Mouse (Mus musculus) kidney, postnatal 4 days (tissue): ENCODE data around the gene Rabgap1l.

Experiments
- DNase-seq, 2 experiments: peaks; one replicate each; pipeline ENCODE4 v3.0.0; 2021; ENCODE audit warnings: mixed read lengths in 2 of 2

The Rabgap1l gene

DNA sequence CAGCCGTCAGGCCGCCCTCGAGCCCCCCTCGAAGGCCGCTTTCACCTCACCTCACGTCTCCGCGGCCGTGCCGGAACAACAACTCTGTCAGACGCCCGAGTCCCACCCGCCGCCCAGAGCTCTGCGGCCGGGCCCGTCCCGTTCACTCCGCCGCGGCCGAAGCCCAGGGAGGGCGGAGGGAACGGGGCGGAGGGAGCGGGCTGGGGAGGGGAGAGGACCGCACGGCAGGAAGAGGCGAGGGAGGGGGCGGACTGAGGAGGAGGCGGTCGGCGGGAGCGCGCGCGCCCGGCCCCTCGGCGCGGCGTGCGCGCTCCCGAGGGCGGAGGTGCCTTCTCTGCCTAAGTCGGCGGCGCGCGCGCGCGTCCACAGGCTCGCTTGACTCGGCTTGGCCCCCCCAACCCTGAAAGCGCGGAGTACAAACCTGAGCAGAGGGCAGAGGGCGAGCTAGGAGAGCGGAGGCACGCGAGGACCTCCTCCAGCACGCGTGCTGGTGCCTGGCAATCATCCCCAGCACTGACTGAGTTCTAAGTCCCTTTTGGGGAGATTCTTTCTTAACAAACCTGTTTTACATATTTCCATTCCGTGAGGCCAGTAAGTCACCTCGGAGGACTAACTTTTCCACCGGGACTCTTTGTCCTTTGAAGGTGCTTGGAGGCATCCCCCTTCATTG, at the start of gene Rabgap1l:
TSS of gene Rabgap1l (minus strand) at position 526 of the 670 bp plus-strand sequence.
- DNase-seq = peak; percentile 90 to 95

DNA sequence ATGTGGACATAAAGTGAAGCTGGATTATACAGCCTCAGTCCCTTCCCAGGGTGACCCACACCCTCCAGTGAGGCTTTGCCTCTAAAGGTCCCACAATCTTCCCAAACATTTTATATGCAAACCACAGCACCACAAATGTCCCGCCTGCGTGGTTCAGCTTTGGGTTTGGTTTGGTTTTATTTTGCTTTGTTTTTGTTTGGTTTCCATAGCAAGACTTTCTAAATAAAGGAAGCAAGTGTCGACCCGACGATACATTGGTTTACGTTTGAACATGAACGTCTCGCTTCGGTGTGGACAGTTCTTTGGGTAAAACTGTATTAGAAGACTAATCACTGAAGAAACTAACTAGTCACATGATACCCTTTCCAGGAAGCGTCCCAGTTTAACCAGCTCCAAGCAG, 49.6 kb upstream of the Rabgap1l start:
- no peak for DNase-seq

DNA sequence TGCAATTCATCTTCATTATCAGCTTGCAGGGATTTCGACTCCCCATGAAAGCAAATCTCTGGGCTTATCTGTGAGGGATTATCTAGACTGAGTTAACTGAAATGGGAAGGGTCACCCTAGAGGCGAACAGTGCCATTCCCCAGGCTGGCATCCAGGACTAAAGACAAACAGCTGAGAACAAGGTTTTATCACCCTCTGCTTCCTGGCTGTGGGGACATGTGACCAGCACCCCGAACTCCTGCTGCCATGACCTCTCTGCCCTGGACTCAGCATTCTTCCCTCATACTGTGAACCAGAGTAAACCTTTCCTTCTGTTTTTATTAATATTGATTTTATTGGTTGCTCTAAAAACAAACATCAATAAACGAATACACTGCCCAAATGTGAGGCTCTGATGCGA, 47.6 kb upstream of the Rabgap1l start:
- no peak for DNase-seq

DNA sequence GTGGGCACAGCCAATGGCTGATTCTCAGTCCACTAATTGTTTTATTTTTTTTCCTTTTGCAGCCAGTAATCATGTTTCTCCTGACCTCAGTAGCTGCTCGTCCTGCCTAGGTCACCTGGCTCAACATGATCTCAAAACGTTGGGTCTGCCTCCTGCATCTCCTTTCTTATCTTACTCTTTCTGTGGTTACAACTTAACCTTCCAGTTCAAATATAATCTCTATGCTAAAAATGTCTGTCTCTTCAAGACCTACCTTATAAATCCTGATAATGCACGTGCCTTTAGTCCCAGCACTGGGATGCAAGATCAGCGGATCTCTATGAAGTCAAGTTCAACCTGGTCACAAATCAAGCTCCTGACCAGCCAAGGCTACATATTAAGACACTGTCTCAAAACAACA, 46.1 kb upstream of the Rabgap1l start:
- no peak for DNase-seq

DNA sequence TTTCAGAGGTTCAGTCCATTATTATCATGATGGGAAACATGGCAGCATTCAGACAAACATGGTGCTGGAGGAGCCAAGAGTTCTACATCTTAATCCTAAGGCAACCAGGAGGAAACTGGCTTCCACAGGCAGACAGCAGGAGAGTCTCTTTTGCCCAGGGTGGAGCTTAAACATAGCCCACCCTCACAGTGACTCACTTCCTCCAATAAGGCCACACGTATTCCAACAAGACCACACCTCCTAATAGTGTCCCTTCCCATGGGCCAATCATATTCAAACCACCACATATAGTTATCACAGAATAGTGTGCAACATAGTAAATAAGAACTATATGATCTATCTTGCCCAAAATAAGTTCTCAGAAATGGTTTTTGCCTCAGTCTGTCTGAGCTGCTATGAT, 41.4 kb upstream of the Rabgap1l start:
- no peak for DNase-seq

DNA sequence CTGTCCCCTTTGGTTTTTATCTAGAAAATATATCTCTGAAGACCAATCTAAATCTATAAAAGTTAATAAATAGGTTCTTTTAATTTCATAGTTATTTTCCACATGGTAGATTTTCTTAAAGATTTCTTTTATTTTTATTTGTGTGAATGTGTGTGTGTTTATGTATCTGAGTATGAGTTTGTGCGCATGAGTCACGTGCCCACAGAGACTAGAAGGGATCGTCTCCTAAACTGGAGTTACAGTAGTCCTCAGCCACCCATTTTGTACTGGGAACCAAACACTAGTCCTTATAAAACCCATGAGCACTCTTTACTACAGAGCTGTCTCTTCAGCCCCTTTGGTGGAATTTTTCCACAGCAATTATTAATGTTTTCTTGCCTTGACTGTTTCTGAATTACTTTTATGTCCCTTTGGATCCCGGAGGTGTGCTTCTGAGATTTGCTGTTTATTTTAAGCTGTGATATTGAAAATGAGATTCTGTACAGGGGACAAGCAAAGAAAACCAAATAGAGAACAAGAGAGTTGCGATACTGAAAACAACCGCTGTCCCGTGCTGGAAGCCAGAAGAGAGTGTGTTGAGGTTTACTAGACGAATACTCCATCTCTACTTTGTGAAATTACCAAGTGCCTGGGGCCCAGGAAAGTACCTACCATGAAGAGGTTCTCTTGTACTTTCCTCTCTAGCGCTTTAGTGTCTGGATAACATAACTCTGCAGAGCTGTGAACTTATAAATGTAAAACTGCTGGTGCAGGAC, 39.4 kb upstream of the Rabgap1l start:
- no peak for DNase-seq

DNA sequence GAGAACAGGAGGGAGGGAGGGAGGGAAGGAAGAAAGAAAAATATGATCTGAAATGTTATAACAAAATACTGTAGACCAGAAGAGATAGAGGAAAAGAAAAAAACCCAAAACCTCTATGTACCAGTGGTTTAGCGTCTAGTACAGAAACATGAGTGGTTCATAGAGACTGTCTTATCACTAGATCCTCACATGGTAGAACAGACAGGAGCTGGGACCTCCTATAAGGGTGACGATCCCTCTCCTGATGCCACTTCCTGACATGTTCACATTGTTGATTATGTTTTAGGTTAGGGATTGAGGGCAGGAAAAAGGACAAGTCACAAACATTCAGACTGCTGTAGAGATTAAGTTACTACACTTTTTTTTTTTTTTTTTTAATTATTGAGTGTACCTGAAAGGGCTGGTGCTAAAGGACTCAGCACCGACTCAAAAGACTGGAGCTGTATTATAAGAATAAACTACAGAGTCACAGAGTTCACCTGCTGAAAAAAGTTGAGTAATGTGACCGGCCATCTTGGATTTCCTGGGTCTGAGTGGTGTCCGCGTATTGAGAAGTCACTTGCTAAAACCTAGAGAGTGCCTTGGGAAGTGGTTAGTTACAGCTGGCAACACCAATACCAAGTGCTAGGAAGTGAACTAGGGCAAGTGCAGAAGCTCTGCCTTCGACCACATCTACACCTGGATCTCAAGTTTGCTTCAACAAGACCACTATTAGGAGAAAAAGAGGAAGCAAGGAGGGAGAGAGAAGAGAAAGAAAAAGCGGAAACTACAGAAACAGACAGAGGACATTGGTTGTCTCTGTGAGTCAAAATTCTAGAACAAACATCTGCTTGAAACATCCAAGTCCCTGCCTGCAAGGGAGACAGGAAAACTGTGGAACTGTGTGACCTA, 37.8 kb upstream of the Rabgap1l start:
- no peak for DNase-seq

GRCm38 (mm10) chr1:160825441-160825856, 32.4 kb upstream of the Rabgap1l start:
- DNase-seq = no peak

- no peak for DNase-seq
These were observed 30.6 kb upstream of the Rabgap1l start for GRCm38 (mm10) chr1:160823638-160824037.

- no peak for DNase-seq
These were observed 21.2 kb upstream of the Rabgap1l start for GRCm38 (mm10) chr1:160814198-160814597.

- DNase-seq = no peak
These were observed 19.4 kb upstream of the Rabgap1l start for GRCm38 (mm10) chr1:160812428-160812827.

GRCm38 (mm10) chr1:160811930-160812329, 18.9 kb upstream of the Rabgap1l start:
- no peak for DNase-seq

- no peak for DNase-seq
These were observed 12.3 kb upstream of the Rabgap1l start for GRCm38 (mm10) chr1:160805268-160805667.

DNA sequence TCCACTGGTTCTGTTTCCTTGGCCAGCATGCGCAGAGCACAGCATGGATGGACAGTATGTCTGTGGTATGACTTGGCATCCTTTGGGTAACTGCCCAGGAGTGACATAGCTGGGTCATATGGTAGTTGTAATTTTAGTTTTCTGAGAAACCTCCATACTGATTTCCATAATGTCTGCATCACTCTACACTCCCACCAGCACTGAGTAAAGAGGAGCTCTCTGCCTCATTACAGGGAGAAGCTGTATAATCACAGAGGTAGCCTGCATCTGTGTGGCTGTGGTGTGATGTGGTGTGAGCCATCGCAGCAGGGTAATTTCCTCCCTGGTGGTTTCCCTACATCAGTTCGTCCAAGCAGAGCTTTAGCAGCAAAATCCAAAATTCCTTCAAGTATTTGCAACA, 7.0 kb upstream of the Rabgap1l start:
- DNase-seq = no peak

GRCm38 (mm10) chr1:160795016-160795415, 2.0 kb upstream of the Rabgap1l start:
- no peak for DNase-seq

GRCm38 (mm10) chr1:160793791-160794757, 1.1 kb upstream of the Rabgap1l start:
- no peak for DNase-seq

DNA sequence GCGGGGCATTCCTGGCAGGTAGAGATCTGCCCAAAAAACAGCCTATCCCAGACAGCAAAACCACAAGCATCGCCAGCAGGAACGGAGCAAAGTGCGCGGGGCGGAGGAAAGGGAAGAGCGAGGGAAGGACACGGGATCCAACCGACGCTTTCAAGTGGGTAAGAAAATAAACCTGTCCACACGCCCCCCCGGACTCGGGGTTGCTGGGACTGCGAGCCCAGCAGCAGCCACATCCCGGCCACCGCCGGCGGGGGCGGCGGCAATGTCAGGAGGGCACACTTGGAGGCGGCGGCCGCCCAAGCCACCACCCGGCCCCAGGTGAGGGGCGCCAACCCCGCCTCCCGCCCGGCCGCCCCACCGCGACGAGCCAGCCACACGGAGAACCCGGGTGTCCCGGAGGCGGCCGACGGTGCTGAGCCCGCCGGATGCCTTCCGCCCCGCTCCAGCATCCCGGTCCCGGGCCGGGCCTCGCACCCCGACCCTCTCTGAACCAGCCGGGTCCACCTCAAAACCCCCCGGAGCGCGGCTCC, 790 bp downstream of the Rabgap1l start:
- peak; percentile 53 to 71 for DNase-seq

- no peak for DNase-seq
These were observed 1.4 kb downstream of the Rabgap1l start for GRCm38 (mm10) chr1:160791381-160792155.

GRCm38 (mm10) chr1:160790630-160791029, 2.4 kb downstream of the Rabgap1l start:
- DNase-seq = no peak

DNA sequence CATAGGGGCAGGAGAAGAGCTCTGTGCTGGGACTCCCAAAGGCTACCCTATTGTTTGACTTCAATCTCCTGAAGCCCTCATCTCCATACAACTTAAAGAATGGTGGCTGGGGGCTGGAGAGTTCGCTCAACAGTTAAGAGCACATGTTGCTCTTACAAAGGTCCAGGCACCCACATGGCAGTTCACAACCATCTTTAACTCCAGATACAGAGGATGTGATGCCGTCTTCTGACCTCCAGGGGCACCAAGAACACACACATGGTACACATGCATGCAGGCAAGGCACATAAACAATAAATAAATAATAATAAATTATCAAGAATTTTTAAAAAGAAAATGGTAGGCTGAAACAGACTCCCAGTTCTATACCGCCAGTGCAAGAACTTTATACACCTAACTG, 3.1 kb downstream of the Rabgap1l start:
- DNase-seq = no peak

- DNase-seq = no peak
These were observed 5.1 kb downstream of the Rabgap1l start for GRCm38 (mm10) chr1:160787926-160788325.
